Mouse (Mus musculus): ENCODE measurements around the gene Rxfp2. TPM values are rescaled to one million over a fixed set of nuclear protein-coding genes. Genes with fewer than 3 reads are reported as not detected.

Rxfp2 gene
- polyA plus RNA-seq, 1 experiment, result not detected

- Histone ChIP-seq H3K4me3 (ENCODE audit: insufficient read depth, poor library complexity, severe bottlenecking) (no peak overlapping the region), H3K27me3 (ENCODE audit: control insufficient read depth, insufficient read depth, insufficient read length) (no peaks in the 10 kb centered on the region), H3K79me3 (ENCODE audit: low read depth) (no peaks in the 10 kb centered on the region), H3ac (ENCODE audit: control insufficient read depth, insufficient read length, low read depth) (no peak overlapping the region), H3K36me3 (ENCODE audit: control insufficient read depth, insufficient read depth) (no peaks in the 10 kb centered on the region), H3K79me2 (ENCODE audit: control insufficient read depth, insufficient read depth) (no peaks in the 10 kb centered on the region)
- TF ChIP-seq USF1 (IDR thresholded peaks at IDR 0.05; ENCODE audit: low read depth), result no peak
- TF ChIP-seq MAX (IDR thresholded peaks at IDR 0.05), result no peak
- TF ChIP-seq MYOD1 (IDR thresholded peaks at IDR 0.05; ENCODE audit: control insufficient read depth, insufficient read length, low read depth), result no peak
- TF ChIP-seq FOSL1 (IDR thresholded peaks at IDR 0.05; ENCODE audit: insufficient read depth, low read length, poor library complexity, severe bottlenecking), result no peak
- TF ChIP-seq CTCF (IDR thresholded peaks at IDR 0.05; ENCODE audit: control insufficient read depth, insufficient read depth, insufficient read length), result no peak
- no peak for TF ChIP-seq MYOG (IDR thresholded peaks at IDR 0.05; ENCODE audit: control insufficient read depth, extremely low read depth, insufficient read length)
Measured at GRCm38 (mm10) chr5:150120676-150121075, 102.2 kb downstream of the Rxfp2 start.

DNA sequence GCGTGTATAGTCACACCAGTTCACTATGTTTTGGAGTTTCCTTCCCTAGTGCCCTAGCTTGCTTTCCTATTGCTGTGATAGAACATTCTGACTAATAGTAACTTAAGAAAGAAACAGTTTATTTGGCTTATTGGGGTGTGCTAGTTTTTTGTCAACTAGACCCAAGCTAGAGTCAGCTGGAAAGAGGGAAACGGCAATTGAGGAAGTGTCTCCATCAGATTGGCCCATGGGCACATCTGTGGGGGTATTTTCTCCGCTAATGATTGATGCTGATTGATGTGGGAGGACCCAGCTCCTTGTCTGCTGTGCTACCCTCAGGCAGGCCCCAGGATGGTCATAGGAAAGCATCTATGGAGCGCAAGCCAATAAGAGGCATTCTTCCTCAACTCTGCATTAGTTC is 103.6 kb downstream of the Rxfp2 start:
- Histone ChIP-seq H3ac (ENCODE audit: control insufficient read depth, insufficient read length, low read depth) (no peak overlapping the region), H3K79me3 (ENCODE audit: low read depth) (no peaks in the 10 kb centered on the region), H3K27me3 (ENCODE audit: control insufficient read depth, insufficient read depth, insufficient read length) (no peaks in the 10 kb centered on the region), H3K36me3 (ENCODE audit: control insufficient read depth, insufficient read depth) (no peaks in the 10 kb centered on the region), H3K4me3 (ENCODE audit: insufficient read depth, poor library complexity, severe bottlenecking) (no peak overlapping the region), H3K79me2 (ENCODE audit: control insufficient read depth, insufficient read depth) (no peaks in the 10 kb centered on the region)
- TF ChIP-seq CTCF (IDR thresholded peaks at IDR 0.05; ENCODE audit: control insufficient read depth, insufficient read depth, insufficient read length) (no peak), FOSL1 (IDR thresholded peaks at IDR 0.05; ENCODE audit: insufficient read depth, low read length, poor library complexity, severe bottlenecking) (no peak), MYOD1 (IDR thresholded peaks at IDR 0.05; ENCODE audit: control insufficient read depth, insufficient read length, low read depth) (no peak), CEBPB (IDR thresholded peaks at IDR 0.05; ENCODE audit: low read depth) (no peak)

DNA sequence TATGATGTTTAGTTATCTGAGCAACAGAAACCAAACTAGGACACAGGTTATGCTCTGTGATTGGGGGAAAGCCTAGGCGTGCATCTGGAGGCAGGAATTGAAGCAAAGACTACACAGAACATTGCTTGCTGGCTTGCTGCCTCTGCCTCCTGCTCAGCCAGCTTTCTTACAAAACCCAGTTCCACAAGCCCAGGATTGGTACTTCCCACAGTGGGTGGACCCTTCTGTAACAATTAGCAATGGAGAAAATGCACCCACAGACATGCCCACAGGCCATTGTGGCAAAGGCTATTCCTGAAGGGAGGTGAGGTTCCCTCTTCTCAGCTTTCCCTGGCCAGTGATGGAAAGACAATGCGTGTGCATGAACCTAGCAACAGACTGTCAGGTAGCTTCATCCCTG is 104.1 kb downstream of the Rxfp2 start:
- Histone ChIP-seq H3K79me2 (ENCODE audit: control insufficient read depth, insufficient read depth) (no peaks in the 10 kb centered on the region), H3K4me3 (ENCODE audit: insufficient read depth, poor library complexity, severe bottlenecking) (no peak overlapping the region), H3K79me3 (ENCODE audit: low read depth) (no peaks in the 10 kb centered on the region), H3ac (ENCODE audit: control insufficient read depth, insufficient read length, low read depth) (no peak overlapping the region), H3K36me3 (ENCODE audit: control insufficient read depth, insufficient read depth) (no peaks in the 10 kb centered on the region), H3K27me3 (ENCODE audit: control insufficient read depth, insufficient read depth, insufficient read length) (no peaks in the 10 kb centered on the region)
- TF ChIP-seq FOSL1 (IDR thresholded peaks at IDR 0.05; ENCODE audit: insufficient read depth, low read length, poor library complexity, severe bottlenecking) (no peak), CEBPB (IDR thresholded peaks at IDR 0.05; ENCODE audit: low read depth) (no peak), MYOD1 (IDR thresholded peaks at IDR 0.05; ENCODE audit: control insufficient read depth, insufficient read length, low read depth) (no peak), MYOG (IDR thresholded peaks at IDR 0.05; ENCODE audit: control insufficient read depth, extremely low read depth, insufficient read length) (no peak), USF1 (IDR thresholded peaks at IDR 0.05; ENCODE audit: low read depth) (no peak), MAX (IDR thresholded peaks at IDR 0.05) (no peak), CTCF (IDR thresholded peaks at IDR 0.05; ENCODE audit: control insufficient read depth, insufficient read depth, insufficient read length) (no peak)

DNA sequence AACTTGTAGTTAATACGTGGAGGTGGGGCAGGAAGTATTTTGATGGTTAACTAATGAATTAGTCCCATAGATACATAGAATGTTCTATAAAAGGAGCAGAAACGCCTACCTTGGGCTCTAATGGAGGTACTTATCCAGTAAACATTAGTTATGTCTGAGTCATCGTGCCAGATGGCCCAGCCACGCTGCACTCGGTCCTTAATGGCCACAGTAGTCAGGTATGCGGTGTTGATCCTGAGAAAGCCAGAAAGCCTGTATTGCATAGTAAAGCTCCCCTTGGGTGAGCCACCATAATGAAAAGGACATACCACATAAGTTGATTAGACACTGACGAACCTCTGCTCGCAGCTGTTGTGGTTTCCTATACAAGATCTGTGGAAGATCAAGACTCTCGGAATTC is 107.4 kb downstream of the Rxfp2 start:
- Histone ChIP-seq H3K79me3 (ENCODE audit: low read depth) (no peaks in the 10 kb centered on the region), H3ac (ENCODE audit: control insufficient read depth, insufficient read length, low read depth) (no peak overlapping the region), H3K36me3 (ENCODE audit: control insufficient read depth, insufficient read depth) (no peaks in the 10 kb centered on the region), H3K4me3 (ENCODE audit: insufficient read depth, poor library complexity, severe bottlenecking) (no peak overlapping the region), H3K27me3 (ENCODE audit: control insufficient read depth, insufficient read depth, insufficient read length) (no peaks in the 10 kb centered on the region), H3K79me2 (ENCODE audit: control insufficient read depth, insufficient read depth) (no peaks in the 10 kb centered on the region)
- no peak for TF ChIP-seq CEBPB (IDR thresholded peaks at IDR 0.05; ENCODE audit: low read depth)
- TF ChIP-seq FOSL1 (IDR thresholded peaks at IDR 0.05; ENCODE audit: insufficient read depth, low read length, poor library complexity, severe bottlenecking), result no peak
- TF ChIP-seq CTCF (IDR thresholded peaks at IDR 0.05; ENCODE audit: control insufficient read depth, insufficient read depth, insufficient read length), result no peak
- no peak for TF ChIP-seq MYOG (IDR thresholded peaks at IDR 0.05; ENCODE audit: control insufficient read depth, extremely low read depth, insufficient read length)
- peak; percentile 42 for TF ChIP-seq MYOD1 (IDR thresholded peaks at IDR 0.05; ENCODE audit: control insufficient read depth, insufficient read length, low read depth)
- TF ChIP-seq MAX (IDR thresholded peaks at IDR 0.05), result no peak
- TF ChIP-seq USF1 (IDR thresholded peaks at IDR 0.05; ENCODE audit: low read depth), result no peak

- Histone ChIP-seq H3K4me3 (ENCODE audit: insufficient read depth, poor library complexity, severe bottlenecking) (no peak overlapping the region), H3ac (ENCODE audit: control insufficient read depth, insufficient read length, low read depth) (no peak overlapping the region), H3K79me3 (ENCODE audit: low read depth) (no peaks in the 10 kb centered on the region), H3K27me3 (ENCODE audit: control insufficient read depth, insufficient read depth, insufficient read length) (no peaks in the 10 kb centered on the region), H3K79me2 (ENCODE audit: control insufficient read depth, insufficient read depth) (no peaks in the 10 kb centered on the region), H3K36me3 (ENCODE audit: control insufficient read depth, insufficient read depth) (no peaks in the 10 kb centered on the region)
- TF ChIP-seq USF1 (IDR thresholded peaks at IDR 0.05; ENCODE audit: low read depth), result no peak
Measured at GRCm38 (mm10) chr5:150128432-150128831, 110.0 kb downstream of the Rxfp2 start.

- TF ChIP-seq MAX (IDR thresholded peaks at IDR 0.05) (no peak), FOSL1 (IDR thresholded peaks at IDR 0.05; ENCODE audit: insufficient read depth, low read length, poor library complexity, severe bottlenecking) (no peak), CEBPB (IDR thresholded peaks at IDR 0.05; ENCODE audit: low read depth) (no peak), CTCF (IDR thresholded peaks at IDR 0.05; ENCODE audit: control insufficient read depth, insufficient read depth, insufficient read length) (no peak), USF1 (IDR thresholded peaks at IDR 0.05; ENCODE audit: low read depth) (no peak), MYOG (IDR thresholded peaks at IDR 0.05; ENCODE audit: control insufficient read depth, extremely low read depth, insufficient read length) (no peak), MYOD1 (IDR thresholded peaks at IDR 0.05; ENCODE audit: control insufficient read depth, insufficient read length, low read depth) (no peak)
- Histone ChIP-seq H3K27me3 (ENCODE audit: control insufficient read depth, insufficient read depth, insufficient read length) (no peaks in the 10 kb centered on the region), H3ac (ENCODE audit: control insufficient read depth, insufficient read length, low read depth) (no peak overlapping the region), H3K79me3 (ENCODE audit: low read depth) (no peaks in the 10 kb centered on the region), H3K4me3 (ENCODE audit: insufficient read depth, poor library complexity, severe bottlenecking) (no peak overlapping the region), H3K36me3 (ENCODE audit: control insufficient read depth, insufficient read depth) (no peaks in the 10 kb centered on the region), H3K79me2 (ENCODE audit: control insufficient read depth, insufficient read depth) (no peaks in the 10 kb centered on the region)
Measured at GRCm38 (mm10) chr5:150130144-150130543, 111.7 kb downstream of the Rxfp2 start.

Measured in C2C12 (cell line).